Mouse (Mus musculus) ovary, postnatal 10 days (tissue): ENCODE data around the gene Slc25a28.

Experiments used
- DNase-seq: peaks from one replicate; pipeline ENCODE4 v3.0.0; 2022; ENCODE audit warnings: low spot score

Gene Slc25a28

DNA sequence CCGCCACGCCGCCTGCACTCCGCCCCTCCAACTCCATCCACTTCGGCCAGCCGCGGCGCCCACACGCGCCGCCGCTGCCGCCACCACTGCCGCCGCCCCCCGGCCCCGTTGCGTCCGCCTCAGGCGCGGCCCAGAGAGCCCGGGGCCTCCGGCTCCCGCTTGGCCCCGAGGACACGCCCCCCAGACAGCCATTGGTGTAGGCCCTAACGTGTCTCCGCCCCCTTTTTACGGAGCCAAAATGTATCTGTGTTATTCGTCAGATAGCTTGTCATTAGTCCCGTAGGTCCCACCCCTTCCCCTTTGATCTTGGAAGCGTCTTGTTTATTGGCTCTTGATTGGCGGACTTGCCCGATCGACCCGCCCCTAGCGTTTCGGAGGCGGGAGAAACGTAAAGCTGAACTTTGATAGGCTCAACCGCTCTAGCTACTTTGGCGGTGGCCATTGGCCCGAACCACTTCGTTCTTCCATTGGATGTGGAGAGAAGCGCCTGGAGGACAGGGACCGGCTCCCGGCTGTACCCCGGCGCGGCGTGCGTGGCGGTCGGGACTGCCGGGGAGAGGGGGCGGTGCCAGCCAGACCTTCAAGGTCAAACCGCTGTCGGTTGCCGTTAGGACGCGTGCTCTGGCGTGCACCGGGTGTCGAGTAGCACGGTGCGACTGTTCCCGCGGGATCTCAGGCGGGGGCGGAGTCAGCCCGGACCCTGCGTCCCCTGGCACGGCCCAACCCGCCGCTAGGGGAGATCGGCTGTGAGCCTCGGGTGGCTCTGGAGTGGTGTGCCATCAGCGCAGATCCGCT is at the start of gene Slc25a28:
Gene Slc25a28, minus strand, starts transcription at position 152 of the 795 bp plus-strand sequence.
- peak; percentile 92 for DNase-seq

DNA sequence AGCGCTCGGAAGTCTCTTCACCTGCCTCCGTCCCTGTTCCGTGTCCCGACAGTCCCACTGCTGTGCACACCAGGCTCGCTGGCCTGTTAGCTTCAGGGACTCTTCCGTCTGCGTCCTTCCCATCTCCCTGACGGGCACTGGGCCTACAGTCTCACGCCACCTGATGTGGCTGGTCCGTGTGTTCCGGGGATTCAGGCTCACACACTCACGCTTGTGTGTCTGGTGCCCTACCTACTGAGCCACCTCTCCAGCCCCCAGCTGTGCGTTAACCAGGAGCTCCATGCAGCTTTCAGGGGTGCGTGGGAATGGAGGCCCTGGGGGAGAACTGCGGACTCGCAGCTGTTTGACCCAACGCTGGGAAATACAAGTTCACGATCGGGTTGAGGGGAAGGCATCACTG is 49.5 kb upstream of the Slc25a28 start:
- DNase-seq: no peak

DNA sequence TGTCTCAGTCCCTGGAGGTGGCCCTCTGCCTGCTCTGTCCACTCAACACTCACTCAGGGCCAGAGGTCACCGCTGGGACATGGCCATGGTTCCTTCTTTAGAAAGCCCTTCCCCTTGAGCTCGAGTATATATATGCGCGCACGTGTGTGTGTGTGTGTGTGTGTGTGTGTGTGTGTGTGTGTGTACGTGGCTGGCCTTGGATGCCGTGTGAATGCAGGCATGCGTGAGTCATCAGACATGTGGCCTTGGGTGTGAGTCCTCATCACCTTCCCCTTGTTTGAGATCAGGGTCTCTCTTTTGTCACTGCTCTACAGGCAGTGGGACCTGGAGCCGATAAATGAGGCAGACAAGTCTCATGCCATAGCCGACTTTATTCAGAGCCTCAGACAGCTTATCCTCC is 48.8 kb upstream of the Slc25a28 start:
- DNase-seq: no peak

DNA sequence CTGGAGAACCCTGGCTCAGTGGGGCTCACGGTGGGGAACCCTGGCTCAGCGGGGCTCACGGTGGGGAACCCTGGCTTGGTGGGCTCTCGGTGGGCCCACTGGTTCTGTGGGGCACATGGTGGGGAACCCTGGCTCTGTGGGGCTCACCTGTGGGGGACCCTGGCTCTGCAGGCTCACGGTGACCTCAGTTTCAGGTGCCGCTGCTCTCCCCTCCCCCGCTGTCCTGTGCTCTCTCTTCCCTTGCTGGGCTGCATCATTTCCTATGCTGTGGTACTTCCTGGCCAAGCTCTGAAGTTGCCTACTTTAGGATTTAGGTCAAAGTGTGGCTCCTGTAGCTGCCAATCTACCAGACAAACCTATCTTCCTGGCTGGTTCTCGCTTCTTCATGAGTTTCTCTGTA is 48.2 kb upstream of the Slc25a28 start:
- DNase-seq: no peak

DNA sequence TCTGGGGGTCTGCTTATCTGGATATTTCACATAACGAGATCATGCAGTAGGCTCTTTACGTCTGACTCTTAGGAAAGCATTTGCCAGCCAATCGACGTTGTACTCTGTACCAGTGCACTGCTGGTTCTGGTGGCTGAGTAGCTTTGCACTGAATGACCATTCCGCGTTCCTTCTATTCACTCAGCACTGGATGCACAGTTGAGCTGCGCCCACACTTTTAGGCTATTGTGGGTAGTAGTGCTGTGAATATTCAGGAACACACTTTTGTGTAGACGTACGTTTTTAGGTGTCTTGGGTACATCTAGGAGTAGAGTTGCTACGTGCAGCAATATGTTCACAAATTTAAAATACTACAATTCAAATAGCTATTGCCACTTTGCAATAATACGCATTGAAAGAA is 45.4 kb upstream of the Slc25a28 start:
- no peak for DNase-seq

DNA sequence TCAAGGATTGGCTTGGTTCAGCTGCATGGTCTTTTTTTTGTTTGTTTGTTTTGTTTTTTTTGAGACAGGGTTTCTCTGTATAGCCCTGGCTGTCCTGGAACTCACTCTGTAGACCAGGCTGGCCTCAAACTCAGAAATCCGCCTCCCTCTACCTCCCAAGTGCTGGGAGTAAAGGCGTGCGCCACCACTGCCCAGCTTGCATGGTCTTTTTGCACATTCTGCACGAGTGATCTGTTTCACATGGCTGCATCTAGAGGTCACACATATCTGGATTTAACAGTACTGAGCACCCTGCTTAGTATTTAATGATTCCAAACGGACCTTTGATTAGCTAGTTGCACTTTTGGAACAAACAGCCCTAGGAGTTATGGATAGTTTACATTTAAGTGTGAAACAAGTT is 37.3 kb upstream of the Slc25a28 start:
- DNase-seq: no peak

DNA sequence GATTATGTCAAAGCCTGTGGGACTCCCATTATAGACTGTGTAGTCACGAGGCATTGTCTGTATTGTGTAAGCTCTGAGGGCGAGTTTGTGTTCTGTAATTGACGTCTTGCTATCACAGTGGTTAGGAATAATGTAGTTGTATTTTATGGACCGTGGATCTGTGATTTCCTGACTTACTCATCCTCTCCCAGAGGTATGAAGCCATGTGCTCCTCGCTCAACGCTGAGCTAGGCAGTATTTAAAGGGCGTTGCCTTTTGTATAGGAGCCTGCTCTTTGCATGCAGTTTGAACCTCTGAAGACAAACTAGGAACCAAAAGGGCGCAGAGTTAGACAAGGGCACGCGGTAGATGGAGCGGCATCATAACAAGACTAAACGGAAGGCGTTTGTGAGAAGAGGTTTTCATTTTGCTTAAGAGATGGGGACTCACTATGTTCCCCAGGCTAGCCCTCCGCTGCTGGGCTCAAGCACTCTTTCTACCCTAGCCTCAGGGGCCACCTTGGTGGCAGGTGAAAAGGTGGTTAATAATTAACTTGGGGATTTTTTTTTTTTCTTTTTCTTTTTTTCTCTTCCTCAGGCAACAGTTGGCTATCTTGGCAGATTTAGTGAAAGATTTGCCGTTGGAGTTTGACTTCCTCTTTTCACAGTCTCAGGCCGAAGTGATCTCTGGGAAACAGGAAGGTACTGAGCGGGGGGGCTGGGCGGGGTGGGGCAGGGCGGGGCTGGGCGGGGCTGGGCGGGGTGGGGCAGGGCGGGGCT is 36.7 kb upstream of the Slc25a28 start:
- no peak for DNase-seq

DNA sequence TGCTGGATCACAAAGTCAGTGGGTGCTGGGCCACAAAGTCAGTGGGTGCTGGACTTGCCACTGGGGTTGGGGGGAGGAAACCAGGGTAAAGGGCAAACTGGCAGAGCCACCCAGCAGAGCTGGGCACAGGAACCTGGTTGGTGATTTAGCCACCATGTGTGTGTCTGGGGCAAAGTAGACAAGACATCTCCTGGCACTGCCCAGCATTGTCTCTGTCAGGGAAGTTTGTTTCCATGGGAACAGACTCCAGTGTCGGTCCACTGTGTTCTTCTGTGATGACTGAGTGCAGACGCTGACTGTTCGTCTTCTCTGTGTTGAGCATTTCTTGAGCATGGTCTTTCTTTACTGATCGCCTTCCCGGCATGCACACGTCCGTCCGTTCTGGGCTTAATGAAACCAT is 34.6 kb upstream of the Slc25a28 start:
- DNase-seq: no peak

DNA sequence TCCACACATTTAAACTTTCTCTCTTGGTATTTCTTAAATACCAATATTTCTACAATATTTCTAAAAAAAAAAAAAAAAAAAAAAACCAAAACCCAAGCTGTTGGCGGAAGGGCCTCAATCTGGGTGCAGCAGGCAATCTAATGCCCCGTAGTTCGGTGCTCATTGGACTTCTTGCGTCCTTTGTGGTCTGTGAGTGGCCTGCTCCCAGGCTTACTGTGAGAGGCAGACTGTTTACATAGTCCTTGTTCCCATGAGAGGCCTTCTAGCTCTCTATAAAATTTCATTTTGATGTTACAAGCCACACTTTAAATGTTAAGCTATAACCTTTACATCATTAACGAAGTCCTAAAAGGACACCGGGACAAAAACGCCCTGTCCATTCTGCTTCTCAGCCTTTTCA is 33.5 kb upstream of the Slc25a28 start:
- DNase-seq: no peak

DNA sequence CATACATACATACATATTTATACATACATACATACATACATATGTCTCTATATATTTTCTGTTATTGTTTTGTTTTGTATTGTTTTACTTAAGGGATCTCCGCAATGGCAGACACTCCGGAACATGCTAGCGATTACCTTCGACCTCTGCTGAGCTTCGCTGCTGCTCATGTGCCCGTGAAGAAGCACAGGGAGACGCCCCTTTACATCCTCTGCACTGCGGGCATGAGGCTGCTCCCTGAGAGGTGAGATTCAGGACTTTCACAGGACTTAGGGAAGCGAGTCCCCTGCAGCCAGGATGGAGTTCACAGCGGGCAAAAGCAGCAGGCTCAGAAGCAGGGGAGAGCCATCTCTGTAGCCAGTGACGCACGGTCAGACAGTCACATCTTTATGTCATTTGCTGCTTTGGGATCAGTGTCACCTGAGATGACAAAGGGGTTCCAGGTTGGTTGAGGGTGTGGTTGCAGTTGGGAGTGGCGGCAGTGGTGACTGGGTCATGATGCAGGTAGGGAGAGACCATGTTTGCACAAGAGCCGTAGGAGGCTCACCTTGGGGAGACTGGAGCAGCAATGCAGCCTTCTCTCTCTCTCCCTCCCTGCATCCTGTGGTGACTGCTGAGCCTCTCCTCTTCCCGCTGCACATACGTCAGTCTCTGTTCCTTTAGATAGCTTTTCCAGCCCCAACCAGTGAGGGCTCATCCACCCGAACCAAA is 30.3 kb upstream of the Slc25a28 start:
- no peak for DNase-seq

DNA sequence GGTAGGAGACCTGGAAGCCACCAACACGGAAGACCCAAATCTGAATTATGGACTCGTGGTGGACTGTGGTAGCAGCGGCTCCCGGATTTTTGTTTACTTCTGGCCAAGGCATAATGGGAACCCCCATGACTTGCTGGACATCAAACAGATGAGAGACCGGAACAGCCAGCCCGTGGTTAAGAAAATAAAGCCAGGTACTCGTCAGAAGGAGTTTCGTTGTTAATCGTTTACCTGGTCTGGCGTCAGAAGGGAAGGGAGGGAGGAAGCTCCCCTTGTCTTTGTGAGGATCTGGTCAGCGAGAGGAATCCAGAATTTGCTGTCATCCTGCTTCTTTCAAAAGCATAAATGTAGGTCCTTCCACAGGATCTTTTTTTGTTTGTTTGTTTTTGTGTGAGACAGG is 29.5 kb upstream of the Slc25a28 start:
- DNase-seq: no peak

DNA sequence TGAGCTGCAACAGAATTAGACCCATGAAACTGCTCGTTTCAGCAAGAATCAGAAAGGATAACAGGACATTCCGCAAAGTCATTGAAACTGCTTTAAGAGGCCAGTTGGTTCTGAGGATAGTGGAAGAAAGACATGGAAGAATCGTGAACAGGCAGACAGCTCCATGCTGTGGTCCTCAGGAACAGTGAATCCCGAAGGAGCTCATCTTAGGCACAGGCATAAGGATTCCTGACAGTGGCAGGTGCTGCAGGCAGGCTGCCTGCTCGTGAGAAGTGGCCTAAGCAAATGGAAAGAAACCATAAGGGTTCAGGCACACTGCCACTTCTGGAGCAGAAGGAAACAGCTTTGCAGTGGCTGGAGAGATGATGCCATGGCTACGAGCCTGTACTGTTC is 25.1 kb upstream of the Slc25a28 start:
- no peak for DNase-seq

DNA sequence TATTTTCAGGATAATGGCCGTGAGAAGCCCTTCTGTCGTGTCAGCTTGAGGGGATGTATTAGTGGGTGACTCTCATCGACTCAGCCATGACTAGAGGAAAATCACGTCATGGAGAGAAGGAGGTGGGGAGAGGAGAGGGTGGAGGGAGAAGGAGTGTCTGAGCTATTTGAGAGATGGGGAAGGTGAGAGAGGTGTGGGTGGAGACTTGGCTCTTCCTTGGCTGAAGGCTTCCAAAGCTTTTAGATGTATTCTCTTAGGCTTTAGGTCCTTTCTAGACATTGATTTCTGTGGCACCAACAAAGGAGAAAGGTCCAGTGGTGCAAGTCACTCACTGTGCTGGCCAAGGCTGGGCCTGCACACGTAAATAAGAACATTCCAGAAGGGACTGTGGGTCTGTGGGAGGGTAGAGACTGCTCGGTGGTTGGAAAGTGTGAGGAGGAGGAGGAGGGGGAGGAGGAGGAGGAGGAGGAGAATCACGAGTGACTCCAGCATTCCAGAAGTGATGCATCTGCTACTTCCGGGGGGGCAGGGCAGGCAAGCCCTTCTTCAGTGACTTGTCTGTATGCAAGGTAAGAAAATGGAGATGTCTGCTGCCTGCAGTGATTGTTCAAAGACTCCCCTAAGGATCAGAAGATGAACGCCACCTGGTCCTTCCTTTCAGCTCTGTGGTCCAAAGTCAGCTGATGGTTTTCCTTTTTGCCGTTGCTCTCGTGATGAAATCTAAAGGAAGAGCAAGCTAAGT is 24.5 kb upstream of the Slc25a28 start:
- DNase-seq: no peak

DNA sequence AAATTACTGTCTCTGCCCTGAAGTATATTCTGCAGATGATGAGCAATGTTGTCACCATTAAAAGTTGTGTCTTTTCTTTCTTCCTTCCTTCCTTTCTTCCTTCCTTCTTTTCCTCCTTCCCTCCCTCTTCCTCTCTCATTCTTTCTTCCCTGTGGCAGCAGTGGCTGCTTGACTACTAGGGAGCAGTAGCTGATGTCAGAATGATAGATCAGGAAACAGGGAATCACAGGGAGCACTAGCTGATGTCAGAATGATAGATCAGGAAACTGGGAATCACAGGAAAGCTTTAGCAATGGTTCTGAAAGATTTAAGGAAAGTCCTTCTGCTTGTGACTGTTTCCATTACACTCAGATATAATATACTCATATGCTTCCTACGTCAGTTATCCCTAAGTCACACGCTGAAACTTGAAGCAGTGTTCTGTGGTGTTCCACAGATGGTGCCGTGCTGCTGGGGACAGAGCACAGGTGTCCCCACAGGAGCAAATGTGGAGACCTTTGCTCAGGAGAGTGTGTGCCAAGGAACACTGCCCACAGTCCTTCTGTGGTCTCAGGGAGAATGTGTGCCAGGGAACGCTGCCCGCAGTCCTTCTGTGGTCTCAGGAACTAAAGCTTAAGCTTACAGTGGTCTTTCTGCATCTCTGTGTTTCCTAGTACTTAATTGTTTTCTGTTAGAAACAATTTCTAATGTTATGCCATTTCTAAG is 23.1 kb upstream of the Slc25a28 start:
- no peak for DNase-seq

DNA sequence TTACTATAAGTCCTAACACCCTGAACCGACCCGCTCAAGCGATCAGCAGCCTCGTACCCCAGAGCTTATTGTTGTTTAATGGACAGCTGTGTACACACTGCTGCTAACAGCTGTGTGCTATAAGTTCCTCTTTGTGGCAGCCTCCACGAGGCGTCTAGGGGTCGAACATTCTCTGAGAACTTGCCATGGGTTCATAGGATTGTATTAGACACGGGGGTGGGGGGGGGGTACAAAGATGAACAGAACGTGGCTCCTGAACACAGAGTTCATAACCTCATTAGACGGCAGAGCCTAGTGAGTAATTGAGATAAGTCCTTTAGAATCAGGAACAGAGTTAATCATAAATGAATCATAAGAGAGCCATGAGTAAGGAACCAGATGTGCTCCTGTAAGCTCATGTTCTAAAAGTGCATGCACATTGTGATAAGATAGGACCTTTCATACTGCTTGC is 20.9 kb upstream of the Slc25a28 start:
- DNase-seq: no peak

DNA sequence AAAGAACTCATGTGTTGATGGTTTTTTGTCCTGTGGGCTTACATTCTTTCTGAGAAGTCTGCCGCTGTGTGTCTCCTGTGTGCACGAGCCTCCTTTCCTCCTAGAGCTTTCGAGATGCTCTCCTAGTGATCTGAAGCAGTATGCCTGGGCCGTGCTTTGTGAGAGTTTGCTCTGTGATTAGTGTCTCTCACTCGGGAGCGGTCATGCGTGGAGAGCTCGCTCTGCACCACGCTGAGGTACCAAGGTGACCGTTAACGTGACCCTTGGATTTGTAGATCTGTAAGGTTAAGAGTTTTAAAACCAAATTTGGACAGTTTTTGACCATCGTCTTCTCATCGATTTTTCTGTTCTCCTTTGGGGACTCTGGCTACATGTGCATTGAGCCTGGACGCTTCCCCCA is 18.1 kb upstream of the Slc25a28 start:
- DNase-seq: no peak

DNA sequence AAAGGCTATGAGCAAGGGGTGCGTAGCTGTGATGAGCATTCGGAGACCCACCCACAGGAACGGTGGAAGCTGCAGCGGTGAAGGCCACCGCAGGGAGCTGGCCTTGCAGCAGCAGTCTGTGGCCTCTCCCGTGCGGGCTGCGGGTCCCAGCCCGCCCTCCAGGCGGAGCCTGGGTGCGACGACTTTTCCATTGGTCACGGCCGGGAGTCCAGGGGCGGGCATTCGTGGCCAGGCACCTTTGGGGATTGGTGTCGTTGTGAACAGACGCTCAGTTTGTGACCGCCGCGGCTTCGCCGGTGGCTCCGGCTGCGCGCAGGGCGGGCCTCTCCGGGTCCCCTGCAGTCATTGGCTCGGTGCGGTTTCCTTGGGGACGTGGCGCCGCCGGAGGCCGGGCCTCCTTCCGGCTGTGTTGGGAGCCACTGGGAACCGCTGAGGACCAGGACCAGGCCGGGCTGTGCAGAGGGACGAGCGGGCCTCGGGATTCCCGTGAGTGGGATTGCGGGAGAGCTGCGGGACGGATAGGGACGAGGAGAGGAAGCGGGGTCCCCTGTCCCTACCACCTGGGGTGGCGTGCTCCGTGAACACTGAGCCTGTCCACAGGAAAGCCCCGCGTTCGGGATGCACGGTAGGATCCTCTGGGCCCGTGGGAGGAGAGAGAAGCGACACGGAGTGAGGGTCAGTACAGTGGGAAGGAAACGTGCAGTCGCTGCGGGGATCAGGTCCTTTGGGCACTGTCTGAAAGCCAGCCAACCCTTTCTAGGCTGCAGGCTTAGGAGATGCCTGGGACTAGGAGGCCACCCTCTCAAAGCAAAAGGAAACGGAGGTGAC is 15.0 kb upstream of the Slc25a28 start, which contains the start of gene Entpd7:
Gene Entpd7, plus strand, starts transcription at position 254 of the 828 bp plus-strand sequence.
- peak; percentile 84 for DNase-seq

DNA sequence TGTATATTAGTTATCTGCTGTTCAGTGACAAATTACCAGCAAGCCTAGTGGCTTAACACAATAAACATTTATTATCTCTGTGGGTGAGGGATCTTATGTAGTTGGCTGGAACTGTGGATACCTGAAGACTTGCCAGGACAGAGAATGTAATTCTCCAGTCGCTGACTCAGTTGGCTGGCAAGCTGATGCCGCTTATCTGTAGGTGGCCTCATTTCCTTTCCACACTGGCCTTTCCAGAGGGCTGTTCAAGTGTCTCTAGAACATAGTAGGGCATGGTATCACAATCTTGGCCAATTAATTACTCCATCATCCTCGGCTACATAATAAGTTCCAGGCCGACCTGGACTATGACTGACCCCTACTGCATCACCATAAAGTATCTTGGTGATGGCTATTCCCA is 6.9 kb upstream of the Slc25a28 start:
- no peak for DNase-seq

DNA sequence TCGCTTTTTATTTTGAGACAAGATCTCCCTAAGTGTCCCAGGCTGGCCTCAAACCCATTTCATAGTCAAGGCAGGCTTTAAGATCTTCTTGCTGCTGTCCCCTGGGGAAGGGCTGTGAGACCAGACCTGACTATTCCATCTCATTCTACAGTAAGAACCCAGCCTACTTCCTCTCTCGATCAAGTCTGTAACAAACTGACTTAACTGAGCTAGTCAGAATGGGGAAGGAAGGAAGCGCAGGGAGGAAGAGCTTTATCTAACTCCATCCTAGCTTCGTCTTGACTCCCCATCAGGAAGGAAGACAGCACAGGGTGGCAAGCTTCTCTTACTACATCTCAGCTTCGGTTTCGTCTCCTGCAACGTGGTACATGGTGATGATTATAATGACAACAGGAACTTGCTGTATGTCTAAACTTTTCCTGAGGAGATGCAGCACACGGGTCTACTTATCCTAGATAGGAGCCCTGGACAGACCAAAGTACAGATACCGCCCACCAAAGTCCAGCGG is 4.8 kb upstream of the Slc25a28 start:
- DNase-seq: no peak

DNA sequence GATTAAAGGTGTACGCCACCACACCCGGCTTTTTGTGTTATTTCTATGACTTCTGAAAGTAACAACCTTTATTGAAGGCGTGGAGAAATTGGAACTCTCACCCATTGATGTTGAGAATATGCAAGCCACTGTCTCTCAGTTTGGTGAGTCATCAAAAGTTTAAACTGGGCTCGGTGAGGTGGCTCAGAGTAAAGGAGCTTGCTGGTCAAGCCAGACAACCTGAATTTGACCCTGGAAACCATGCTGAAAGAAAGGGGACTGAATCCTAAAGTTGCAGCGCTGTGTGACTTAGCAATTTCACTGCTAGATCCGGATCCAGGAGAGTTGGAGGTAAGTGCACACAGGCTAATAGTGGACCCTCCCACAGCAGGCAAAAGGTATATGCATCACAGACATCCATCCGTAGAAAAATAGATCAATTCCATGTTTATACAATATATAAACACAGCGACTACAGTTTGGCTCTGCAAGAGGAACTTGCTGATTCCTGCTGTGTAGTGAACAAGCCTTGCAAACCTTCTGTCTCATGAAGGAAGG is 3.9 kb upstream of the Slc25a28 start:
- DNase-seq: no peak
